Mouse (Mus musculus) limb, embryonic 10.5 days (tissue): ENCODE results near the gene Ilf3. TPM values are rescaled to one million over a fixed set of nuclear protein-coding genes. Genes with fewer than 3 reads are reported as not detected.

ENCODE experiments used
- DNase-seq: peaks from one replicate; pipeline ENCODE4 v3.0.0-alpha.2; 2017; ENCODE audit warnings: low spot score
- H3K27ac ChIP-seq: fragments of 300-500 bp; sonication (generic); 2 replicates; pipeline ENCODE4 v1.5.1; 2016; ENCODE audit warnings: mild to moderate bottlenecking
- H3K27me3 ChIP-seq: fragments of 300-500 bp; sonication (generic); 2 replicates; pipeline ENCODE4 v1.6.1; 2016; ENCODE audit warnings: low read depth, mild to moderate bottlenecking; ENCODE audit not compliant: poor library complexity, severe bottlenecking
- H3K36me3 ChIP-seq: fragments of 300-500 bp; sonication (generic); 2 replicates; pipeline ENCODE4 v1.6.1; 2016; ENCODE audit warnings: mild to moderate bottlenecking, moderate library complexity
- H3K4me1 ChIP-seq: fragments of 300-500 bp; sonication (generic); 2 replicates; pipeline ENCODE4 v1.6.1; 2016
- H3K4me3 ChIP-seq: fragments of 300-500 bp; sonication (generic); 2 replicates; pipeline ENCODE4 v1.5.1; 2016; ENCODE audit warnings: mild to moderate bottlenecking, moderate library complexity
- H3K9me3 ChIP-seq: fragments of 300-500 bp; sonication (generic); replicated peaks from 2 replicates; pipeline ENCODE4 v1.6.1; 2016; ENCODE audit warnings: mild to moderate bottlenecking
- WGBS: fragments of 180-500 bp; shearing (Covaris S2); methylation state at CpG from one replicate; pipeline ENCODE4 v1.1.7; 2016; 5-methylcytosine and 5-hydroxymethylcytosine counted together
- polyA plus RNA-seq: library from polyadenylated mRNA; unstranded; fragments of >200 nt; fragmentation: Nextera tagmentation; extraction: Ambion mirVana; gene quantifications from 2 replicates; pipeline ENCODE4 v1.2.1, GENCODE M21; 2016

The Ilf3 gene
- polyA plus RNA-seq, 1 experiment from 2014 or later, result 362 TPM

DNA sequence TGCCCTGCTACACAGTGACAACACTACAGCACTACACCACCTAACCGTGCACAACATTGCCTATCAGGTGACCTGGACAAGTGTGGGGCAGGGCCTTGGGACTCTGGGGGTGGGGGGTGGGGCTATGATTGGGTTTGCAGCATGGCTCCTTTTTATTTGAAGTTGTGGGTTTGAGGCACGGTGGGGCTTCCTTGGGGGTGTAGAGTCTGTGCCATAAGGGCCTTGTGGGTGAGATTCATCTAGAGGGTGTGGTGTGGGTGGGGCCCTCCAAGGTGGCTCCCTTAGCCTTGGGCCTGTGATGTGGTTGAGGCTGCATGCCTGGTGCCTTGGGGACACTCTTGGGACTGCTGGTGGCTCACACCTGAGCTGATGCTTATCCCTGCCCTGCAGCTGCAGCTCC, 52.0 kb downstream of the Ilf3 start:
- Histone ChIP-seq H3K4me3 (no peak overlapping the region), H3K9me3 (no peaks in the 10 kb centered on the region), H3K27ac (no peak overlapping the region), H3K36me3 (peaks cover 72% of the 10 kb centered on the region), H3K4me1 (no peaks in the 10 kb centered on the region), H3K27me3 (no peaks in the 10 kb centered on the region)
- 96% methylated on average over 2 of the region's 2 CpGs for WGBS
- no peak for DNase-seq

DNA sequence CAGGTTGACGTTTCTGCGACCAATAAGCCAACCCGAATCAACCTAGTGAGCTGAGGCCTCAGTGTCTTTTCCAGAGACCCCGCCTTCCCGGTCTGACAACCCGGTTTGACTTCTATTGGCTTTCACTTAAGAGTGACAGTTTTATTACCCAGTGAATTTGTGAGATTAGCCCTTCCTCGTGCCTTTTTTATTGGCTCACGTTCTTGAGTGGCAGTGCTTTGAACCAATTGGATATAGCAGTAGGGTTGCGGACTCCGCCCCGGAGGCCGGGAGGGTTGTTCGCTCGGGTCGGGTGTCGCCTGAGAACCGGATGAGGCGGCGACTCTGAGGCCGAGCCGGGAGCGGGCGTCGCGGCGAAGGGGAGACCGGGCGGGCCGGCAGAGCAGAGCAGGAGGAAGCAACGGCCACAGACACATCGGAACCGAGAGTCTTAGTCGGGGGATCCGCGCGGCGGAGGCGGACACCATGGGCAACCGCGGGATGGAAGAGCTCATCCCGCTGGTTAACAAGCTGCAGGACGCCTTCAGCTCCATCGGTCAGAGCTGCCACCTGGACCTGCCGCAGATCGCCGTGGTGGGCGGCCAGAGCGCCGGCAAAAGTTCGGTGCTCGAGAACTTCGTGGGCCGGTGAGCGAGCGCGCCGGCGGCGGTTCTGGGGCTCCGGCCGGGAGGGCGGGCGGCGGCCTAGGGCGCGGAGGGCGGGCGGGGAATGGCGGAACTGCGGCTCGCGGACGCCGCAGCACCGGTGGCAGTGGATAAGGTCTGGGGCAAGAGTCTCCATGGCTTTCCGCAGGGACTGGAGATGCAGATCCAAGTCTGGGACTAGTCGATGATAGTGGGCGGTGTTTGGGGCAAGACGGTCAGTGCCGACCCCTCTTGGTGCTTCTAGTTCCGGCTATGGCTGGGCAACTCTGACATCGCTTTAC, 57.2 kb downstream of the Ilf3 start, which contains the start of gene Dnm2:
Dnm2 (plus strand) TSS at position 278 of the 925 bp plus-strand sequence.
- DNase-seq, result peak; percentile 94
- Histone ChIP-seq H3K36me3 (peaks cover 25% of the 10 kb centered on the region), H3K4me1 (peaks cover 19% of the 10 kb centered on the region), H3K4me3 (peak within 1 kb of the TSS; percentile 84), H3K27ac (peak within 1 kb of the TSS; percentile 83), H3K27me3 (no peaks in the 10 kb centered on the region), H3K9me3 (no peaks in the 10 kb centered on the region)
- WGBS, result under 1% methylated on average over 82 of the region's 82 CpGs

DNA sequence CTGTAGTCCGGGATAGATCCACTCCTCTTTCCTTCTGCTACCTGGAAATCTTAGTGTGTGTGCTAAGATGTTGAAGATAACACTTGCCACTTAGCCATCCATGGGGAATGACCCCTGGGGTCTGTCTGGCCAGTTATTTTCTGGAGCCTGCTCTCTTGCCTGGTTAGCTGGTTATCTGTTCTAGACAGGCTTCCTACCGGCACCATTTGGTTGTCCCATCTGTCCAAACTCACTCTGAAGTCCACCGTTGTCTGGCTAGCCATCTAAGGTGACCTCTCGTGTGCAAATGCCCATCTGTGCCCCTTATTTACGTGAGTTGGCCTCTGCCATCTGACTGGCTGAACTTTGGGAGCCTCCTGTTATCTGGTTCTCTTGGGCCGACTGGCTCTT, 57.9 kb downstream of the Ilf3 start:
- Histone ChIP-seq H3K27ac (peak overlapping the region; percentile 83), H3K4me1 (peaks cover 20% of the 10 kb centered on the region), H3K36me3 (peaks cover 19% of the 10 kb centered on the region), H3K4me3 (peak overlapping the region; percentile 84), H3K27me3 (no peaks in the 10 kb centered on the region), H3K9me3 (no peaks in the 10 kb centered on the region)
- no peak for DNase-seq
- 13% methylated on average over 6 of the region's 6 CpGs for WGBS

DNA sequence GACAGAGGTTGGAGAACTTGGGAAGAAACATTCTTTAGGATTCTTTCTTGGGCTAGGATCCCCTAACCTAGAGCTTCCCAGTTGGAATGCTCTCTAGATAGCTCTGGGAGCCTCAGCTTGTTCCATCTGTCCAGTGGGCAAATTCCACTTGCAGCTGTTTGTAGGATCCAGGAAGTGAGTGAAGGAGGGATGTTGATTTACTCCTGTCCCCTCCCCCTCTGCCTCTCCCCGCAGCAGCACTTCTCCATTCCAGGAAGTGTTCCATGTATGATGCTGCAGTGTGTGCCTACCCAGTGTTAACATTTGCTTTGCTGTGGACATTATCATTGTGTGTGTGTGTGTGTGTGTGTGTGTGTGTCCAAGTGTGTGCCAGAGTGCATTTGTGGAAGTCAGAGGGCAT, 58.3 kb downstream of the Ilf3 start:
- Histone ChIP-seq H3K9me3 (no peaks in the 10 kb centered on the region), H3K4me1 (peaks cover 25% of the 10 kb centered on the region), H3K27me3 (no peaks in the 10 kb centered on the region), H3K36me3 (peaks cover 14% of the 10 kb centered on the region), H3K27ac (peak overlapping the region; percentile 83; the same call in 1 of the 2 replicates), H3K4me3 (peak overlapping the region; percentile 84)
- WGBS, result 18% methylated on average over 1 of the region's 1 CpGs
- DNase-seq, result no peak

DNA sequence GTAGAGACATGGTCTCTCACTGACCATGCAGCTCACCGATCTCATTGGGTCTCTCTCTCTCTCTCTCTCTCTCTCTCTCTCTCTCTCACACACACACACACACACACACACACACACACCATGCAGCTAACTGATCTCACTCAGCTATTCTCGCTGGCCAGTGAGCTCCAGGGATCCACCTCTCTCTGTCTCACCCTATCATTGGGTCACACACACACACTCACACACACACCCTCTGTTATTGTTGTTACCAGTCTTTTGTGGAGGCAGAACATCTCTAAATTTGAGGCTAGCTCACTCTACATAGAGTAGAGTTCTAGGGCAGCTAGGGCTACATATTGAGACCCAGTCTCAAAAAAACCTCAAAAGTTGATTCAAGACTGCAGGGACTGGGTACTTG, 58.9 kb downstream of the Ilf3 start:
- WGBS, result 79% methylated on average over 2 of the region's 2 CpGs
- DNase-seq, result no peak
- no peaks in the 10 kb centered on the region for H3K9me3 ChIP-seq
- H3K27me3 ChIP-seq, result no peaks in the 10 kb centered on the region
- peaks cover 9% of the 10 kb centered on the region for H3K36me3 ChIP-seq
- H3K27ac ChIP-seq, result no peak overlapping the region
- peaks cover 26% of the 10 kb centered on the region for H3K4me1 ChIP-seq
- H3K4me3 ChIP-seq, result peak overlapping the region; percentile 84; the same call in 1 of the 2 replicates

DNA sequence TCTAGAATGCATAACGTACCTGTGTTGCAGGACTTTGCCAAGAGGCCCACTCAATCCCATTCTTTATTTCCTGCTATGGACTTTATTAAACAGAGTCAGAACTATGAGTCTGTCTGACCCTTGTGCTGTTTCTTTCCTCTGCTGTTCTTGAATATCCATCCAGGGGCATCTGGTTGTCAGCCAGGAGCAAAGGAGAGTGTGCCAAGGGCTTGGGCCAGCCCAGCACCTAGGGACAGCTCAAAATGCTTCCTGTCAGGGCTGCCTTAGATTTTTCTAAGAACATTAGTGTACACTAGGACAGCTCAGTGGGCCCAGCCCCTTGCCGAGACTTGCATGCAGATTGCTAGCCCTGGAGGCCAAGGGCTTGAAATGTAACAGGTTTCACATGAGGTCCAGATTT, 60.1 kb downstream of the Ilf3 start:
- Histone ChIP-seq H3K27ac (no peak overlapping the region), H3K4me1 (peaks cover 26% of the 10 kb centered on the region), H3K4me3 (no peak overlapping the region), H3K27me3 (no peaks in the 10 kb centered on the region), H3K9me3 (no peaks in the 10 kb centered on the region), H3K36me3 (peaks cover under 1% of the 10 kb centered on the region; the same call in 1 of the 2 replicates)
- no peak for DNase-seq
- 94% methylated on average over 2 of the region's 2 CpGs for WGBS

DNA sequence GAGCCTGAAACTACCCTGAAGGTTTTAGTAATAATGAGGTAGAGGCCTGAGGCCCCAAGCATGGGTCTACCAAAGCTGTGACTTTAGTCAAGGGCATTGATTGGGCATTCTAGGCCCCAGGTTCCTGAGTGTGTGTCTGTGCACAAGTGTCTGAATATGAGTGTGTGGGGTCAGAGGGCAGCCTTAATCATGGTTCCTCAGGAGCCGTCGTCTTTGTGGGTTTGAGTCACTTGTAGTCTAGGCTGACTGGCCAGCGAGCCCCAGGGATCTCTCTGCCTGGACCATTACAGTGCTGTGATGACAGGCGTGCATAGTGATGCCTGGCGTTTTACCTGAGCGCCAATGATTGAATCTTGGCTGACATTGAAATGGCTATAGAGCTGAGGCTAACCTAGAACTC, 60.5 kb downstream of the Ilf3 start:
- Histone ChIP-seq H3K27me3 (no peaks in the 10 kb centered on the region), H3K4me1 (peaks cover 26% of the 10 kb centered on the region), H3K4me3 (no peak overlapping the region), H3K36me3 (no peaks in the 10 kb centered on the region), H3K27ac (no peak overlapping the region), H3K9me3 (no peaks in the 10 kb centered on the region)
- WGBS, result 88% methylated on average over 6 of the region's 6 CpGs
- no peak for DNase-seq

DNA sequence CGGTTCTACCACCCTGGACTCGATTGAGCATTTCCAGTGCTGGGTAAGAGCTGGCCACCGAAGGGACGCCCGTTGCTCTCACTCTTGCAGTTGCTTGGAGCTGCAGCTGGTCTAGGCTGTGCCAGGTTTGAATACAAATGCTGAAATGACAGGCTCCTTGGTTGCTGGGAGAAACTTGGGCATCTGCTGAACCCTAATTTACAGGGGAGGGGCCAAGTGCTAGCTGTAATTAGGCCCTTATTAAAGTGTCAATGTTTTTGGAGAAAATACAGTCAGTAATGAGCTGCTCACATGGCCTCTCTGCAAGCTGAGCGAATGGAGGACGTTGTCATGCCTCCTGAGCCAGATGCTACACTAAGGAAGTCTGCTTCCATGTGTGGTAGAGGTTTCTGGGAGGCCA, 63.1 kb downstream of the Ilf3 start:
- H3K36me3 ChIP-seq, result no peaks in the 10 kb centered on the region
- H3K9me3 ChIP-seq, result no peaks in the 10 kb centered on the region
- no peaks in the 10 kb centered on the region for H3K27me3 ChIP-seq
- DNase-seq, result no peak
- WGBS, result 84% methylated on average over 7 of the region's 7 CpGs
- no peak overlapping the region for H3K27ac ChIP-seq
- H3K4me1 ChIP-seq, result peaks cover 23% of the 10 kb centered on the region
- no peak overlapping the region for H3K4me3 ChIP-seq

DNA sequence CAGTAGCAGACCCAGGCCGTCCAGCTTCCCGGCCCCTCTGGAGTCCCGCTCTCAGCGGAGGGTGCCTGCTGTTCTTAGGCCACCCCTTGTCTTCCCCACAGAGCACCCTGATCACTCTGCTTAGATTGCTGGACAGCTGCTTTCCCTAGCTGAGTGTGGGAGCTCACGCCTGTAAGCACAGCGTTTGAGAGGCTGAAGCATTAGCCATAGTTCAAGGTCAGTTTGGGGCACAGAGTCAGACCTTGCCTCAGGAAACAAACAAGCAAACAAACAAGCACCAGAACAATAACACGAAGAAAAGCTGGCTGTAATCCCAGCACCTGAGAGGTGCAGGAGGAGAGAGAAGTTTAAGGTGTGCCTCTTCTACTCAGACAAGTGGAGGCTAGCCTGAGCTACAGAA, 64.4 kb downstream of the Ilf3 start:
- no peaks in the 10 kb centered on the region for H3K9me3 ChIP-seq
- no peak overlapping the region for H3K4me3 ChIP-seq
- no peak overlapping the region for H3K27ac ChIP-seq
- WGBS, result 84% methylated on average over 7 of the region's 7 CpGs
- no peak for DNase-seq
- no peaks in the 10 kb centered on the region for H3K36me3 ChIP-seq
- H3K27me3 ChIP-seq, result no peaks in the 10 kb centered on the region
- peaks cover 12% of the 10 kb centered on the region; the same call in 1 of the 2 replicates for H3K4me1 ChIP-seq

DNA sequence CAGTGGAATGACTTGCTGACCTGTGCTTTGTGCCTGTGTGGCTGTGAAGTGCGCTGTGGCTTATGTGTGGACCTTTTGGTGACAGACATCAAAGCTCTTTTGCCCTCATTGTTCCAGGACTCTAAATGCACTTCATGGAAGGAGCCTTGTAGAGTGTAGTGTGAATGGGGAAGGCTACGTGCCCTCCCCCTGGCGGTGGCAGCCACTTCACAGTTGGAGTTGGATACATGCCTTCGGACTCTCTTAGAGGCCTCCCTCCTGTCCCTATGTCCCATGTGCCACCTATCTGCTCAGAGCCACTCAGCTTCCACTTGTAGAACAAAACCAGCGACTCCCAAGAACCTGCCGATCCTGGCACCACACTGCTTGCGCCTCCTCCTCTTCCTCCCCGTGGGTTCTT, 66.1 kb downstream of the Ilf3 start:
- 92% methylated on average over 8 of the region's 8 CpGs for WGBS
- Histone ChIP-seq H3K9me3 (no peaks in the 10 kb centered on the region), H3K27me3 (no peaks in the 10 kb centered on the region), H3K4me1 (peaks cover 7% of the 10 kb centered on the region), H3K36me3 (no peaks in the 10 kb centered on the region), H3K27ac (no peak overlapping the region), H3K4me3 (no peak overlapping the region)
- no peak for DNase-seq

DNA sequence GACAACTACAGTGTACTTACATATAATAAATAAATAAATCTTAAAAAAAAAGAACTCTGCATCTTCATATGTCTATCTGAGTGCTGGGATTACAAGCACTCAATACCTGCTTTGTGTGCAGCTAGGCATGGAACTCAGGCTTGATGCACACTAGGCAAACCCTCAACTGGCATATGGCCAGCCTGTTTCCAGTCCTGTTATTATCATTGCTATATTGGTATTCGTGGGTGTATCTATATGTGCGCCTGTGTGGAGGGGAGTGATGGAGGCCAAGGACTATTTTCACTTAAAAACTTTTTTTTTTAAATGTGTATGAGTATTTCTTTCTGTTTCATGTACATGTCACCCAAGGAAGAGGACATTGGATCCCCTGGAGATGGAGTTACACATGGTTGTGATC, 66.7 kb downstream of the Ilf3 start:
- Histone ChIP-seq H3K9me3 (no peaks in the 10 kb centered on the region), H3K27ac (no peak overlapping the region), H3K27me3 (no peaks in the 10 kb centered on the region), H3K4me1 (peaks cover 7% of the 10 kb centered on the region), H3K36me3 (no peaks in the 10 kb centered on the region), H3K4me3 (no peak overlapping the region)
- no peak for DNase-seq
- WGBS, result 93% methylated on average over 2 of the region's 2 CpGs

DNA sequence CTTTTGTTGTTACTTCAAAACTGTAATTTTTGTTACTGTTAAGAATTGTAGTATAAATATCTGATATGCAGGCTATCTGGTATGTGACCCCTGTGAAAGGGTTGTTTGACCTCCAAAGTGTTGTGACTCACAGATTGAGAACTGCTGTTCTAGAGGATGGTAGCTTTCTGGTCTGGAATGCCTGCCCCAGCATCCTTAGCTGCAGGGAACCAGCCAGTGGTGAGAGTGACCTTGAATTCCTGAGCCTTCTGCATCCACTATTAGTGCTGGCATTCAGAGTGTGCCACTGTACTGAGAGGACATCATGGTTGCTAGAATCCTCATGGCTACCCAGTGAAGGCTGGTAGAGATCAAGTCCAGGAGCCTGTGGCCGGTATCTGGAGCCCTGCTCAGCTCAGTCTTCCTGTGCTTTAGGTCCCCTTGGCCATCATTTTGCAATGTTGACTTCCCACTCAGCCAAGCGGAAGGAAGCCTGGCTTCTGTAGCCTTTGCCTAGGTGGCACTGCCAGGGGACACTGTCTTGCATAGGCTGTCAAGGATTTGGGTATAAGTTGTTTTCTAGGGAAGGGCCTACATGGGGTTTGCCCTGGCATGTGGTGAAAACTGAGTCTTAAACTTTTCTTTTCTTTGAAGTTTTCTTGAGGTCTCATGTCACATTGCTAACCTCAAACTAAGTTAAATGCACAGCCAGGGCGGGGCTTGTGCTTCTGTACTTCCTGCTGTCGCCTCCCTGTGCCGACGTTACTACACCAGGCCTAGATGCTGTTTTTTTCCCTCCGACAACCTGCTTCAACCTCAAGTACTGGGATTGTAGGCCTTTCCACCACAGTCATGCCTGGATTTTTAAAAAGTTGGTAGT, 68.3 kb downstream of the Ilf3 start:
- H3K36me3 ChIP-seq, result no peaks in the 10 kb centered on the region

DNA sequence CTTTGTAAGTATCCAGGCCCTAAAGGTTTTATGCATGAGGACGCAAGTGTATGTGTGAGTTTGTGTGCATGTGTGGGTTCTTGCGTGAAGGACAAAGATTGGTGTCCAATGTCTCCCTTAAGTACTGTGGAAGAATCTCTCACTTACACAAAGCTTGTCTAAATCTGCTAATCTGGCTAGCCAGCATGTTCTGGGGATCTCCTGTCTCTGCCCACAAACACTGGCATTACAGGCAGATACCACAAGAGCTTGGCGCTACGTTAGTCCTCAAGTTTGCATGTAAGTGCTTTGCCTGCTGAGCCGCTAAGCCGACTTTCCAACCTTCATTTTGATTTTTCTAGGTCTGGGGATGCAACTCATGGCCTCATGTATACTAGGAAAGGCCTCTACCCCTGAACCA, 69.9 kb downstream of the Ilf3 start:
- H3K27me3 ChIP-seq, result no peaks in the 10 kb centered on the region
- 93% methylated on average over 6 of the region's 6 CpGs for WGBS

More for the DNA sequence above, 68.3 kb downstream of the Ilf3 start:
- 92% methylated on average over 7 of the region's 7 CpGs for WGBS
- H3K27me3 ChIP-seq, result no peaks in the 10 kb centered on the region
- H3K9me3 ChIP-seq, result no peaks in the 10 kb centered on the region
- no peak overlapping the region for H3K27ac ChIP-seq
- no peak for DNase-seq
- peaks cover 2% of the 10 kb centered on the region for H3K4me1 ChIP-seq
- H3K4me3 ChIP-seq, result no peak overlapping the region

More for the DNA sequence above, 69.9 kb downstream of the Ilf3 start:
- Histone ChIP-seq H3K4me3 (no peak overlapping the region), H3K9me3 (no peaks in the 10 kb centered on the region), H3K36me3 (no peaks in the 10 kb centered on the region), H3K4me1 (no peaks in the 10 kb centered on the region; the same call in 1 of the 2 replicates), H3K27ac (no peak overlapping the region)
- no peak for DNase-seq
